Mouse (Mus musculus): ENCODE measurements at regions not wholly inside any gene's neighbourhood (a gene's known extent, or its start where the extent isn't known, plus 50 kb on each side); places are given as distances from the start of the nearest gene placed in this dataset.

DNA sequence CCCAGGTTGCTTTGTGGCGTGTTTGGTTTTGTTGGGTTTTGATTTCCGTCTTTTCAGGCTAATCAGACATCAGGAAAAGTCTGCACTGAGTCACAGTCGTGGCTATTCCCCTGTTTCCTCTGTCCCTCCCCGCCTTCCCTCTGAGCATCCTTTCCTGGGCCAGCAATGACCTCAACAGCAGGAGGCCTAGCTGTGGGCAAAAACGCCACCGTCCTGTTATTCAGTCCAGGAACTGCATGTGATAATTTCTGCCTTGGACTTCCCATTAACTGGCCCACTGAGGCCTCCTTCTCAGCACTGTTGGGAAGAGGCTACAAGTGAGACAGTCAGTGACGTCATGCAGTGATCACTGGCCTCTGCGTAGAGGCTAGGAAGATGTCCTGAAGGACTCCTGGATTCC is 1212.0 kb upstream of the A1bg start:
- Histone ChIP-seq H3K27ac (ENCODE audit: insufficient read depth, low read length) (no peak overlapping the region), H3K27me3 (ENCODE audit: control insufficient read depth, insufficient read depth, low read length) (no peaks in the 10 kb centered on the region), H3K4me3 (replicated peaks; ENCODE audit: insufficient read depth, low read depth, low read length) (no peak overlapping the region), H3K4me1 (ENCODE audit: control insufficient read depth, insufficient read depth, low read length) (no peaks in the 10 kb centered on the region)
- WGBS: 85% methylated on average over 8 of the region's 8 CpGs
- no peak for DNase-seq
- no peak for TF ChIP-seq CTCF (IDR thresholded peaks at IDR 0.05; ENCODE audit: borderline replicate concordance, insufficient read depth, low read depth, low read length)
- no peak for TF ChIP-seq POLR2A (IDR thresholded peaks at IDR 0.05; ENCODE audit: borderline replicate concordance, insufficient read depth, low read length)

DNA sequence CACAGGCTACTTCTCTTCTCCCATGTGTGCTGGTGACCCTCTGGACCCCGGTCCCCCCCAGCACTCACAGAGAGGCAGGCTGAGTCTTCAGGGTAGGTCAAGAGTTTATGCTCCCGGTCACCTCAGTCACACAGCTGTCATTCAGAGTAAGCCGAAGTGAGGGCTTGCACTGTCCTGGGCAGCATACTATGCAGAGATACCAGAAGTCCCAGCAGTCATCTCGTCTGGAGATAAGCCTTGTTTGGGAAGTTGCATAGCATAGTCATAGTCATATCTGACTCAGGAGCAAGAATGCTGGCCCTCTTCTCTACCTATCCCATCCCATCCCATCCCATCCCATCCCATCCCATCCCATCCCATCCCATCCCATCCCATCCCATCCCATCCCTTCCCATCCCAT is 1211.5 kb upstream of the A1bg start:
- Histone ChIP-seq H3K4me3 (replicated peaks; ENCODE audit: insufficient read depth, low read depth, low read length) (no peak overlapping the region), H3K4me1 (ENCODE audit: control insufficient read depth, insufficient read depth, low read length) (no peaks in the 10 kb centered on the region), H3K27me3 (ENCODE audit: control insufficient read depth, insufficient read depth, low read length) (no peaks in the 10 kb centered on the region), H3K27ac (ENCODE audit: insufficient read depth, low read length) (no peak overlapping the region)
- TF ChIP-seq CTCF (IDR thresholded peaks at IDR 0.05; ENCODE audit: borderline replicate concordance, insufficient read depth, low read depth, low read length): no peak
- TF ChIP-seq POLR2A (IDR thresholded peaks at IDR 0.05; ENCODE audit: borderline replicate concordance, insufficient read depth, low read length): no peak
- 97% methylated on average over 4 of the region's 4 CpGs for WGBS
- DNase-seq: no peak

DNA sequence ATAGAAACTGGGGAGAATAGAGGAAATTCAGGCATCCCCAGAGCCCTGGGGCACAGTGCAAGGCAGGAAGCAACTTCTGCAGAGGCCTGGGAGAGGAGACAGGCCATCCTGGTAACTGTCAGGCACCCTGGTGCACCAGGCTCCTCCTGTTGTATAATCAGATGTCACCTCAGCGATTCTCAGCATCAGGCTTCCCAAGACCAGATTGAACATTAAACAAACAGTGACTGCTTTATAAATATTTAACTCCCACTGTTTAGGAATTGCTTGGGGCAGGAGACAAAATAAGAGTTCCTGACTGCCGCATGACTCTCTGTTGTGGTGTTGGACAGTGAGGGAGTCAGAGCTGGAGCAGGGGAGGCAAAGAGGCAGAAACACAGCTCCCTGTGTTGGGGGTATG is 1210.1 kb upstream of the A1bg start:
- Histone ChIP-seq H3K27me3 (ENCODE audit: control insufficient read depth, insufficient read depth, low read length) (no peaks in the 10 kb centered on the region), H3K4me1 (ENCODE audit: control insufficient read depth, insufficient read depth, low read length) (no peaks in the 10 kb centered on the region), H3K4me3 (replicated peaks; ENCODE audit: insufficient read depth, low read depth, low read length) (no peak overlapping the region), H3K27ac (ENCODE audit: insufficient read depth, low read length) (no peak overlapping the region)
- 68% methylated on average over 2 of the region's 2 CpGs for WGBS
- TF ChIP-seq CTCF (IDR thresholded peaks at IDR 0.05; ENCODE audit: borderline replicate concordance, insufficient read depth, low read depth, low read length): no peak
- no peak for TF ChIP-seq POLR2A (IDR thresholded peaks at IDR 0.05; ENCODE audit: borderline replicate concordance, insufficient read depth, low read length)
- no peak for DNase-seq

DNA sequence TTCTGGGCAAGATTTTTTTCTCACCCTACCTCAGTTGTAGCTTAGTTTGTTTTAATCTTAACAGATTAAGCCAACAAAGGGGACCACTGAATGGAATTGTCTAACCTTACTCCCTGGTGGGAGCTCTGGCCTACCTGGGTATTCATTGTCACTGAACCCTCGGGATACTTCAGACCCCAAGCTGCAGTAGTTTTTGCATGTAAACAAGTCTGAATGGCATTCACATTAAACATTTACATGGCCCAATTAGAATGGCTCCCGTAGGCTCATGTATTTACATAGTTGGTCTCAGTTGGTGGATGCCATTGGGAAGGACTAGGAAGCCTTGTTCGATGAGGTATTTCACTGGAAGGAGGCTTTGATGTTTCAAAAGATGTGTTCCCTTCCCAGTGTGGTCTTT is 1208.9 kb upstream of the A1bg start:
- WGBS: 88% methylated on average over 3 of the region's 3 CpGs

DNA sequence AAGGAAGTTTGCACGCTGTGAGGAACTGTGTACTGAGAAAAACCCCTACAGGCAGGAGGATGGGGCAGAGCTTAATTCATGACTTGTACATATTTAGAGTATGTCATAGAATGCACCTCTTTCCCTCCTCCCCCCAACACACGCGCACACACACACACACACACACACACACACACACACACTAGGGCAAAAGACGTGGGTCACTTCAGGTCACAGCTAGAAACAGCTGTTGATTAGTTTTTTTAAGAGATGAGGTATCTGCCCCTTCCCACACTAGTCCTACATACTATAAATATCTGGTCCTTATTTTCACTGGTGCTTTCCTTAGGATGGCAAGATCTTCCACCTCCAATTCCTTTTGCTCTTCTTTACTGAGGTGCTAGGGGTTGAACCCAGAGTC is 1207.7 kb upstream of the A1bg start:
- TF ChIP-seq CTCF (IDR thresholded peaks at IDR 0.05; ENCODE audit: borderline replicate concordance, insufficient read depth, low read depth, low read length) (no peak), POLR2A (IDR thresholded peaks at IDR 0.05; ENCODE audit: borderline replicate concordance, insufficient read depth, low read length) (no peak)
- 96% methylated on average over 4 of the region's 4 CpGs for WGBS
- no peak overlapping the region for H3K4me3 ChIP-seq (replicated peaks; ENCODE audit: insufficient read depth, low read depth, low read length)
- H3K27ac ChIP-seq (ENCODE audit: insufficient read depth, low read length): no peak overlapping the region
- no peaks in the 10 kb centered on the region; the same call in 1 of the 2 replicates for H3K27me3 ChIP-seq (ENCODE audit: control insufficient read depth, insufficient read depth, low read length)
- no peaks in the 10 kb centered on the region for H3K4me1 ChIP-seq (ENCODE audit: control insufficient read depth, insufficient read depth, low read length)
- no peak for DNase-seq

More for the DNA sequence above, 1208.9 kb upstream of the A1bg start:
- H3K4me3 ChIP-seq (replicated peaks; ENCODE audit: insufficient read depth, low read depth, low read length): no peak overlapping the region
- no peak for DNase-seq
- no peak for TF ChIP-seq CTCF (IDR thresholded peaks at IDR 0.05; ENCODE audit: borderline replicate concordance, insufficient read depth, low read depth, low read length)
- TF ChIP-seq POLR2A (IDR thresholded peaks at IDR 0.05; ENCODE audit: borderline replicate concordance, insufficient read depth, low read length): no peak
- H3K27me3 ChIP-seq (ENCODE audit: control insufficient read depth, insufficient read depth, low read length): no peaks in the 10 kb centered on the region; the same call in 1 of the 2 replicates
- no peaks in the 10 kb centered on the region for H3K4me1 ChIP-seq (ENCODE audit: control insufficient read depth, insufficient read depth, low read length)
- H3K27ac ChIP-seq (ENCODE audit: insufficient read depth, low read length): no peak overlapping the region

DNA sequence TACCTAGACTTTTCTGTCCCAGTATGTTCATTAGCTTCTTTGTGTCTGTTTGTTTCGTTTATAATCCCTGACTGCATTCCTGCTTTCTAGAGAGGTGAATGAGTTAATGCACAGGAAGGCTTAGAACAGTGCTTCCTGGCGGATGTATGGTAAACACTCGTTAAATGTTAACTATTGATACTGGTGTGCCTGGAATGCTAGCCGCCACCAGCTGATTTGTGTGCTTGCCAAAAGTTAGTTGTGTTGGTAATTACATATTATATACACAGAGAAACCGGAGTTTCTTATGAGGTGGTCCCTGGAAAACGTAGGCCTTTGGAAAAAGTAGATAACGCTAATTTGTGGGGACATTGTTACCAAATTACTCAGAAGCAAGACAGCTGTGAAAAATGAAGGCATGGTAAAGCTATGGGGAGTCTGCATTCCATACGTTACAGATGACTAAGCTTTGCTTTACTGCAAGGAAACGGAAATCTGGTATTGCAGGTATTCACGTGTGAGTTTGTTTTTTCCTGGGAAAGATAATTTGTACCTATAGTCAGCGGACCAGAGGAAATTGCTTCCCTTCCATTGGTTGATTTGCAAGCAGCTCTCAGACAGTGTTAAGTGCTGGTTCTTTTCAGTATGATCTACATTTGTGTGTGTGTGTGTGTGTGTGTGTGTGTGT is 1205.9 kb upstream of the A1bg start:
- H3K4me3 ChIP-seq (replicated peaks; ENCODE audit: insufficient read depth, low read depth, low read length): no peak overlapping the region
- DNase-seq: no peak
- no peak overlapping the region for H3K27ac ChIP-seq (ENCODE audit: insufficient read depth, low read length)
- H3K4me1 ChIP-seq (ENCODE audit: control insufficient read depth, insufficient read depth, low read length): no peaks in the 10 kb centered on the region
- WGBS: 86% methylated on average over 11 of the region's 11 CpGs
- no peaks in the 10 kb centered on the region; the same call in 1 of the 2 replicates for H3K27me3 ChIP-seq (ENCODE audit: control insufficient read depth, insufficient read depth, low read length)
- no peak for TF ChIP-seq CTCF (IDR thresholded peaks at IDR 0.05; ENCODE audit: borderline replicate concordance, insufficient read depth, low read depth, low read length)
- TF ChIP-seq POLR2A (IDR thresholded peaks at IDR 0.05; ENCODE audit: borderline replicate concordance, insufficient read depth, low read length): no peak

DNA sequence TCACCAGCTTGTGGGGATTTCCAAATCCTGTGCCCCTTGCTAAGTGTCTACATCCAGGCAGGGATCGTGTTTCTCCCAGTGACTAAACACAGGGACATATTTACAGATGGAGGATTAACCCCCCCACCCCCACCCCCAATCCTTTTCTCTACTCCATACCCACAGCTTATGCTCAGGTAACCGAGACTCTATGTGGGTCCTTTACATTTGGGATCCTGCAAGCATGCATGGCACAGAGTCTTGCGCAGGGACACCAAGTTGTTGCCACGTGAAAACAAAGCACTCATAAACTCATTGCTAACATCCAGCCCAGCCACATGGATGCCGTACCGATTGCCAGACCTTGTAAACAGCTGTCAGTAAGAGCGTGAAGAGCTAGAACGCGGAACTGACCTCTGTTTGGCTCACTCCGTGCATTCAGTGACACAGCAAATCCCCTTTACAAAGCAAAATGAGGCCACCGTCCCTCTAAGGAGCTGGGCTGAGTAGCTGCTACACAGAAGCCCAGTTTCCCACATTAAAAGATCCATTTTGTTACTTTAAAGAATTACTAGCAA is 1204.9 kb upstream of the A1bg start:
- H3K27me3 ChIP-seq (ENCODE audit: control insufficient read depth, insufficient read depth, low read length): no peaks in the 10 kb centered on the region; the same call in 1 of the 2 replicates
- DNase-seq: no peak
- TF ChIP-seq POLR2A (IDR thresholded peaks at IDR 0.05; ENCODE audit: borderline replicate concordance, insufficient read depth, low read length) (no peak), CTCF (IDR thresholded peaks at IDR 0.05; ENCODE audit: borderline replicate concordance, insufficient read depth, low read depth, low read length) (no peak)
- H3K4me1 ChIP-seq (ENCODE audit: control insufficient read depth, insufficient read depth, low read length): no peaks in the 10 kb centered on the region
- H3K27ac ChIP-seq (ENCODE audit: insufficient read depth, low read length): no peak overlapping the region
- no peak overlapping the region for H3K4me3 ChIP-seq (replicated peaks; ENCODE audit: insufficient read depth, low read depth, low read length)
- WGBS: 45% methylated on average over 11 of the region's 11 CpGs

DNA sequence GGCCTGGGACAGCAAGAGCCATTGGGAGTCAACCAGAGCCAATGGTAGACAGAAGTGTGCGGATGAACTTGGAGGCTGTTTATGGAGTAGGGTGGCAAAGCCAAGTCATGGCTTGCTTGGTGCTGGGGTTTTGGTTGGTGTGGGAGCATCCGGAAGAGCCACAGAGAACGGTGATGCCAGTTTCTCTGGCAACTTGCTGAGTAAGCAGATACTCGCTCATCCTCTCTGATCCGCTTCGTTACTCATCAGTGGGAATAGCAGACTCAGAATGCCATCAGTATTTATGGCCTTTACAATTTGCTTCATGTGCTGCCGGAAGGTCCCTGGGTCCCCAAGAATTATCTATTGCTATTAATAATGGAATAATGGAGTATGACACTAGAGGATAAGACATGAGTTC is 1202.9 kb upstream of the A1bg start:
- TF ChIP-seq POLR2A (IDR thresholded peaks at IDR 0.05; ENCODE audit: borderline replicate concordance, insufficient read depth, low read length) (no peak), CTCF (IDR thresholded peaks at IDR 0.05; ENCODE audit: borderline replicate concordance, insufficient read depth, low read depth, low read length) (no peak)
- H3K27me3 ChIP-seq (ENCODE audit: control insufficient read depth, insufficient read depth, low read length): no peaks in the 10 kb centered on the region; the same call in 1 of the 2 replicates
- no peak overlapping the region for H3K27ac ChIP-seq (ENCODE audit: insufficient read depth, low read length)
- DNase-seq: no peak
- 77% methylated on average over 7 of the region's 7 CpGs for WGBS
- no peaks in the 10 kb centered on the region for H3K4me1 ChIP-seq (ENCODE audit: control insufficient read depth, insufficient read depth, low read length)
- H3K4me3 ChIP-seq (replicated peaks; ENCODE audit: insufficient read depth, low read depth, low read length): no peak overlapping the region

All from cerebellum, adult 2 months (tissue).